Mouse (Mus musculus): ENCODE data around the gene Pitpnm2.

- TF ChIP-seq CTCF (IDR thresholded peaks at IDR 0.05; ENCODE audit: control insufficient read depth, insufficient read depth, insufficient read length) (no peak), MAX (IDR thresholded peaks at IDR 0.05) (no peak), MYOD1 (IDR thresholded peaks at IDR 0.05; ENCODE audit: control insufficient read depth, insufficient read length, low read depth) (no peak)
Observed at GRCm38 (mm10) chr5:124227193-124227592, 22.4 kb downstream of the Pitpnm2 start.
